Mouse (Mus musculus): Measurements from ENCODE around the gene Gm13762. TPM values are rescaled to one million over a fixed set of nuclear protein-coding genes. Genes with fewer than 3 reads are reported as not detected.
"Not testable (repeated sequence)": the region's sequence is repeated elsewhere in the genome, so short reads cannot be mapped to it uniquely, and the experiment has no call there.

Gene Gm13762
- polyA plus RNA-seq (2014; fragmentation: Nextera tagmentation; extraction: Ambion mirVana) = 0.10 TPM in 1 of 2 replicates, not detected in the other

GRCm38 (mm10) chr2:88980181-88980580, at the start of gene Gm13762:
Gene Gm13762, minus strand, starts transcription at chr2:88980281.
- Histone ChIP-seq H3K27ac (no peak within 1 kb of the TSS), H3K4me2 (replicated peaks) (no peak within 1 kb of the TSS), H3K4me1 (replicated peaks; ENCODE audit: control insufficient read depth, insufficient read depth, low read length) (no peaks in the 10 kb centered on the region), H3K9me3 (ENCODE audit: control insufficient read depth, low read length) (no peaks in the 10 kb centered on the region), H3K36me3 (replicated peaks; ENCODE audit: control insufficient read depth, insufficient read depth) (no peaks in the 10 kb centered on the region), H3K27me3 (ENCODE audit: control insufficient read depth, insufficient read depth, low read length) (no peaks in the 10 kb centered on the region), H3K4me3 (replicated peaks; ENCODE audit: low read length) (no peak within 1 kb of the TSS), H3K9ac (no peak within 1 kb of the TSS)
- WGBS = 85% methylated on average over 1 of the region's 1 CpGs
- ATAC-seq (ENCODE audit: low FRiP score) (no peak), DNase-seq (ENCODE audit: low spot score) (no peak)

- H3K9me3 ChIP-seq (ENCODE audit: control insufficient read depth, low read length); H3K27ac ChIP-seq; H3K4me1 ChIP-seq (replicated peaks; ENCODE audit: control insufficient read depth, insufficient read depth, low read length); H3K36me3 ChIP-seq (replicated peaks; ENCODE audit: control insufficient read depth, insufficient read depth); DNase-seq (ENCODE audit: low spot score); H3K4me2 ChIP-seq (replicated peaks); ATAC-seq (ENCODE audit: low FRiP score); H3K27me3 ChIP-seq (ENCODE audit: control insufficient read depth, insufficient read depth, low read length); H3K4me3 ChIP-seq (replicated peaks; ENCODE audit: low read length); H3K9ac ChIP-seq: not testable (repeated sequence)
- WGBS = 80% methylated on average over 3 of the region's 3 CpGs
Observed at GRCm38 (mm10) chr2:89021436-89021835, 41.4 kb upstream of the Gm13762 start.

GRCm38 (mm10) chr2:89018240-89018639, 38.2 kb upstream of the Gm13762 start, which contains the start of gene Olfr1216:
Gene Olfr1216, minus strand, starts transcription at chr2:89018340.
- no peak within 1 kb of the TSS for H3K27ac ChIP-seq
- DNase-seq (ENCODE audit: low spot score) = no peak

GRCm38 (mm10) chr2:89006873-89007272, 26.8 kb upstream of the Gm13762 start, which contains the start of gene Olfr1215:
Gene Olfr1215, minus strand, starts transcription at chr2:89006973.
- Histone ChIP-seq H3K9ac (no peak within 1 kb of the TSS), H3K36me3 (replicated peaks; ENCODE audit: control insufficient read depth, insufficient read depth) (no peaks in the 10 kb centered on the region), H3K4me1 (replicated peaks; ENCODE audit: control insufficient read depth, insufficient read depth, low read length) (no peaks in the 10 kb centered on the region), H3K27ac (no peak within 1 kb of the TSS), H3K4me3 (replicated peaks; ENCODE audit: low read length) (no peak within 1 kb of the TSS), H3K27me3 (ENCODE audit: control insufficient read depth, insufficient read depth, low read length) (no peaks in the 10 kb centered on the region), H3K4me2 (replicated peaks) (no peak within 1 kb of the TSS), H3K9me3 (ENCODE audit: control insufficient read depth, low read length) (no peaks in the 10 kb centered on the region)
- ATAC-seq (ENCODE audit: low FRiP score) (no peak), DNase-seq (ENCODE audit: low spot score) (no peak)
- WGBS = 78% methylated on average over 2 of the region's 2 CpGs

More at GRCm38 (mm10) chr2:89018240-89018639, 38.2 kb upstream of the Gm13762 start, which contains the start of gene Olfr1216:
- H3K4me2 ChIP-seq (replicated peaks) = no peak within 1 kb of the TSS
- no peaks in the 10 kb centered on the region for H3K27me3 ChIP-seq (ENCODE audit: control insufficient read depth, insufficient read depth, low read length)
- no peaks in the 10 kb centered on the region for H3K9me3 ChIP-seq (ENCODE audit: control insufficient read depth, low read length)
- no peak within 1 kb of the TSS for H3K9ac ChIP-seq
- WGBS = 82% methylated on average over 1 of the region's 1 CpGs
- no peaks in the 10 kb centered on the region for H3K36me3 ChIP-seq (replicated peaks; ENCODE audit: control insufficient read depth, insufficient read depth)
- no peak within 1 kb of the TSS for H3K4me3 ChIP-seq (replicated peaks; ENCODE audit: low read length)
- H3K4me1 ChIP-seq (replicated peaks; ENCODE audit: control insufficient read depth, insufficient read depth, low read length) = no peaks in the 10 kb centered on the region
- ATAC-seq (ENCODE audit: low FRiP score) = no peak

GRCm38 (mm10) chr2:88992553-88992952, 12.5 kb upstream of the Gm13762 start, which contains the start of gene Olfr1214:
Gene Olfr1214, minus strand, starts transcription at chr2:88992653.
- WGBS = 91% methylated on average over 1 of the region's 1 CpGs
- ATAC-seq (ENCODE audit: low FRiP score) (no peak), DNase-seq (ENCODE audit: low spot score) (no peak)
- H3K27me3 ChIP-seq (ENCODE audit: control insufficient read depth, insufficient read depth, low read length) = no peaks in the 10 kb centered on the region
- H3K36me3 ChIP-seq (replicated peaks; ENCODE audit: control insufficient read depth, insufficient read depth) = no peaks in the 10 kb centered on the region
- H3K4me3 ChIP-seq (replicated peaks; ENCODE audit: low read length) = no peak within 1 kb of the TSS
- H3K9ac ChIP-seq = no peak within 1 kb of the TSS
- H3K4me1 ChIP-seq (replicated peaks; ENCODE audit: control insufficient read depth, insufficient read depth, low read length) = no peaks in the 10 kb centered on the region
- no peaks in the 10 kb centered on the region for H3K9me3 ChIP-seq (ENCODE audit: control insufficient read depth, low read length)
- no peak within 1 kb of the TSS for H3K4me2 ChIP-seq (replicated peaks)
- H3K27ac ChIP-seq = no peak within 1 kb of the TSS

GRCm38 (mm10) chr2:88953669-88954068, 26.4 kb downstream of the Gm13762 start, which contains the start of gene Olfr1212:
Gene Olfr1212, plus strand, starts transcription at chr2:88953969.
- Histone ChIP-seq H3K27me3 (ENCODE audit: control insufficient read depth, insufficient read depth, low read length) (no peaks in the 10 kb centered on the region), H3K4me3 (replicated peaks; ENCODE audit: low read length) (no peak within 1 kb of the TSS), H3K36me3 (replicated peaks; ENCODE audit: control insufficient read depth, insufficient read depth) (no peaks in the 10 kb centered on the region), H3K4me2 (replicated peaks) (no peak within 1 kb of the TSS), H3K9me3 (ENCODE audit: control insufficient read depth, low read length) (no peaks in the 10 kb centered on the region), H3K9ac (no peak within 1 kb of the TSS), H3K4me1 (replicated peaks; ENCODE audit: control insufficient read depth, insufficient read depth, low read length) (no peaks in the 10 kb centered on the region), H3K27ac (no peak within 1 kb of the TSS)
- ATAC-seq (ENCODE audit: low FRiP score) (no peak), DNase-seq (ENCODE audit: low spot score) (no peak)

GRCm38 (mm10) chr2:88938011-88938410, 42.1 kb downstream of the Gm13762 start, which contains the start of gene Olfr1211:
Gene Olfr1211, minus strand, starts transcription at chr2:88938111.
- no peaks in the 10 kb centered on the region for H3K9me3 ChIP-seq (ENCODE audit: control insufficient read depth, low read length)
- no peak within 1 kb of the TSS for H3K27ac ChIP-seq
- H3K4me3 ChIP-seq (replicated peaks; ENCODE audit: low read length) = no peak within 1 kb of the TSS
- H3K27me3 ChIP-seq (ENCODE audit: control insufficient read depth, insufficient read depth, low read length) = no peaks in the 10 kb centered on the region
- 87% methylated on average over 1 of the region's 1 CpGs for WGBS
- no peaks in the 10 kb centered on the region for H3K4me1 ChIP-seq (replicated peaks; ENCODE audit: control insufficient read depth, insufficient read depth, low read length)
- ATAC-seq (ENCODE audit: low FRiP score) (no peak), DNase-seq (ENCODE audit: low spot score) (no peak)
- no peaks in the 10 kb centered on the region for H3K36me3 ChIP-seq (replicated peaks; ENCODE audit: control insufficient read depth, insufficient read depth)
- no peak within 1 kb of the TSS for H3K4me2 ChIP-seq (replicated peaks)
- H3K9ac ChIP-seq = no peak within 1 kb of the TSS

Other genes starting within 250 kb of the Gm13762 start
- gene Olfr1197, start 247.9 kb downstream of the Gm13762 start, polyA plus RNA-seq (2014; fragmentation: Nextera tagmentation; extraction: Ambion mirVana) = not detected in 2 replicates
- gene Olfr1198, start 228.9 kb downstream of the Gm13762 start, polyA plus RNA-seq (2014; fragmentation: Nextera tagmentation; extraction: Ambion mirVana) = not detected in 2 replicates
- not detected in 2 replicates for gene Olfr1199, start 219.8 kb downstream of the Gm13762 start, polyA plus RNA-seq (2014; fragmentation: Nextera tagmentation; extraction: Ambion mirVana)
- not detected in 2 replicates for gene Olfr1200, start 209.8 kb downstream of the Gm13762 start, polyA plus RNA-seq (2014; fragmentation: Nextera tagmentation; extraction: Ambion mirVana)
- gene Olfr1201, start 187.2 kb downstream of the Gm13762 start, polyA plus RNA-seq (2014; fragmentation: Nextera tagmentation; extraction: Ambion mirVana) = not detected in 2 replicates
- not detected in 2 replicates for gene Olfr1202, start 165.8 kb downstream of the Gm13762 start, polyA plus RNA-seq (2014; fragmentation: Nextera tagmentation; extraction: Ambion mirVana)
- not detected in 2 replicates for gene Olfr1205, start 150.5 kb downstream of the Gm13762 start, polyA plus RNA-seq (2014; fragmentation: Nextera tagmentation; extraction: Ambion mirVana)
- not detected in 2 replicates for gene Olfr1204, start 131.0 kb downstream of the Gm13762 start, polyA plus RNA-seq (2014; fragmentation: Nextera tagmentation; extraction: Ambion mirVana)
- gene Olfr1206, start 117.0 kb downstream of the Gm13762 start, polyA plus RNA-seq (2014; fragmentation: Nextera tagmentation; extraction: Ambion mirVana) = not detected in 2 replicates
- gene Olfr1208, start 78.0 kb downstream of the Gm13762 start, polyA plus RNA-seq (2014; fragmentation: Nextera tagmentation; extraction: Ambion mirVana) = not detected in 2 replicates
- not detected in 2 replicates for gene Olfr1209, start 65.1 kb downstream of the Gm13762 start, polyA plus RNA-seq (2014; fragmentation: Nextera tagmentation; extraction: Ambion mirVana)
- gene Olfr1211, start 42.2 kb downstream of the Gm13762 start, polyA plus RNA-seq (2014; fragmentation: Nextera tagmentation; extraction: Ambion mirVana) = not detected in 2 replicates
- not detected in 2 replicates for gene Olfr1212, start 26.3 kb downstream of the Gm13762 start, polyA plus RNA-seq (2014; fragmentation: Nextera tagmentation; extraction: Ambion mirVana)
- gene Olfr1214, start 12.4 kb upstream of the Gm13762 start, polyA plus RNA-seq (2014; fragmentation: Nextera tagmentation; extraction: Ambion mirVana) = not detected in 2 replicates
- gene Olfr1215, start 26.7 kb upstream of the Gm13762 start, polyA plus RNA-seq (2014; fragmentation: Nextera tagmentation; extraction: Ambion mirVana) = not detected in 2 replicates
- not detected in 2 replicates for gene Olfr1216, start 38.1 kb upstream of the Gm13762 start, polyA plus RNA-seq (2014; fragmentation: Nextera tagmentation; extraction: Ambion mirVana)
- not detected in 2 replicates for gene Olfr1217, start 51.8 kb upstream of the Gm13762 start, polyA plus RNA-seq (2014; fragmentation: Nextera tagmentation; extraction: Ambion mirVana)
- gene Olfr1218, start 80.9 kb upstream of the Gm13762 start, polyA plus RNA-seq (2014; fragmentation: Nextera tagmentation; extraction: Ambion mirVana) = not detected in 2 replicates
- gene Olfr1219, start 103.2 kb upstream of the Gm13762 start, polyA plus RNA-seq (2014; fragmentation: Nextera tagmentation; extraction: Ambion mirVana) = not detected in 2 replicates
- not detected in 2 replicates for gene Olfr1220, start 126.6 kb upstream of the Gm13762 start, polyA plus RNA-seq (2014; fragmentation: Nextera tagmentation; extraction: Ambion mirVana)
- gene Olfr1221, start 137.0 kb upstream of the Gm13762 start, polyA plus RNA-seq (2014; fragmentation: Nextera tagmentation; extraction: Ambion mirVana) = not detected in 2 replicates
- gene Olfr1222, start 152.8 kb upstream of the Gm13762 start, polyA plus RNA-seq (2014; fragmentation: Nextera tagmentation; extraction: Ambion mirVana) = not detected in 2 replicates
- gene Olfr1223, start 171.3 kb upstream of the Gm13762 start, polyA plus RNA-seq (2014; fragmentation: Nextera tagmentation; extraction: Ambion mirVana) = not detected in 2 replicates
- gene Olfr1224-ps1, start 183.8 kb upstream of the Gm13762 start, polyA plus RNA-seq (2014; fragmentation: Nextera tagmentation; extraction: Ambion mirVana) = not detected in 2 replicates
- gene Olfr1225, start 194.4 kb upstream of the Gm13762 start, polyA plus RNA-seq (2014; fragmentation: Nextera tagmentation; extraction: Ambion mirVana) = not detected in 2 replicates
- not detected in 2 replicates for gene Olfr1226, start 219.8 kb upstream of the Gm13762 start, polyA plus RNA-seq (2014; fragmentation: Nextera tagmentation; extraction: Ambion mirVana)

Data from hindbrain, embryonic 14.5 days (tissue).